Comparison of ENCODE assay signal across 11 mouse cellular contexts in the genomic region with DNA sequence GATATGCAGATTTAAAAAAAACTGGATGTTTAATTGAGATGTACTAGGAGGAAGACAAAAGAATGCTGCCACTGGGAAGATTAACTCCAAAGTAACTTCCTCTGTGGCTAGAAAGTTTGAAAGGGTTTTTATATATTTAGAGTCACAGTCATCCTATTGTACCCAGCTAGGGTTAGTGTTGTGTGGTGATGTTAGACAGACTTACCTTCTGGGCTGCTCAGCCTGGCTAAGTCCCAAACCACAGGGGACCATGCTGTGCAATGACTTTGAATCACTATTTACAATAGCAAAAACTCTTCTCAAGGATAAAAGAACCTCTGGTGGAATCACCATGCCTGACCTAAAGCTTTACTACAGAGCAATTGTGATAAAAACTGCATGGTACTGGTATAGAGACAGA.
"Had no signal": no experiment of that assay in that cellular context is flagged by ENCODE, and none has a peak within 500 bp of the region (broad histone marks: within the 10 kb centered on the region; RNA-seq: fewer than 3 reads in every experiment).

No protein-coding gene starts in this region.

- DNase-seq: retina, postnatal 1 day; right cerebral cortex, postnatal 14 days; right cerebral cortex, postnatal 25 days; right cerebral cortex, postnatal 4 days; spleen, adult 18-20 months; thymus, adult 18-20 months; thymus, adult 2 months; thymus, postnatal 14 days; thymus, postnatal 25 days; thymus, postnatal 36 days; thymus, postnatal 4 days had no signal
